Mouse (Mus musculus): ENCODE measurements at regions not wholly inside any gene's neighbourhood (a gene's known extent, or its start where the extent isn't known, plus 50 kb on each side); places are given as distances from the start of the nearest gene placed in this dataset.
A peak's percentile ranks its signal among the peaks of the same experiment; 100 is the strongest.

GRCm38 (mm10) chr1:41264214-41264613 lies 458.8 kb downstream of the Tmem182 start:
- DNase-seq: peak; percentile 25

GRCm38 (mm10) chr1:41271111-41271730 lies 465.8 kb downstream of the Tmem182 start:
- DNase-seq: no peak

GRCm38 (mm10) chr1:41274573-41275270 lies 469.3 kb downstream of the Tmem182 start:
- peak; percentile 31 for DNase-seq

GRCm38 (mm10) chr1:41275271-41275624 lies 469.8 kb downstream of the Tmem182 start:
- no peak for DNase-seq

DNA sequence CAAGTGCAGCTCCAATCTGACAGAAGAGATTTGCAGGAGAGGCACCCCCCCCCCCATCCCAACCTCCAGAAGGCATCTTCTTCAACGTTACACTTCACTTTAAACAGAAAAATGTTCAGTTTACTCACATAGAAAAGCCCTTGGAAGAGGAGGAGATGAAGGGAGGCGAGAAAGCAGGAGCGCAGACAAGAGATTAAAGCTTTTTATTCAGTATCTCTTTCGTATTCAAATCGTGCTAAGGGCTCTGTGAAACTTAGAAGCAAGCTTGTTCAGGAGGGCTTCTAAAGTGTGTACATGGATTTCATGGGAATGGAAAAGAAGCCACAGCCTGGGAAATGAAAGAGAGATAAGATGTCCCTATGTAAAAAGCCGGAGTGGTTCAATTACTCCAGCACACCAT lies 470.2 kb downstream of the Tmem182 start:
- no peak for DNase-seq

GRCm38 (mm10) chr1:41276303-41276702 lies 470.9 kb downstream of the Tmem182 start:
- DNase-seq: no peak

GRCm38 (mm10) chr1:41285221-41285620 lies 479.8 kb downstream of the Tmem182 start:
- no peak for DNase-seq

GRCm38 (mm10) chr1:41286221-41286620 lies 480.8 kb downstream of the Tmem182 start:
- DNase-seq: no peak

- no peak for DNase-seq
These were observed 521.6 kb downstream of the Tmem182 start for GRCm38 (mm10) chr1:41326861-41327480.

DNA sequence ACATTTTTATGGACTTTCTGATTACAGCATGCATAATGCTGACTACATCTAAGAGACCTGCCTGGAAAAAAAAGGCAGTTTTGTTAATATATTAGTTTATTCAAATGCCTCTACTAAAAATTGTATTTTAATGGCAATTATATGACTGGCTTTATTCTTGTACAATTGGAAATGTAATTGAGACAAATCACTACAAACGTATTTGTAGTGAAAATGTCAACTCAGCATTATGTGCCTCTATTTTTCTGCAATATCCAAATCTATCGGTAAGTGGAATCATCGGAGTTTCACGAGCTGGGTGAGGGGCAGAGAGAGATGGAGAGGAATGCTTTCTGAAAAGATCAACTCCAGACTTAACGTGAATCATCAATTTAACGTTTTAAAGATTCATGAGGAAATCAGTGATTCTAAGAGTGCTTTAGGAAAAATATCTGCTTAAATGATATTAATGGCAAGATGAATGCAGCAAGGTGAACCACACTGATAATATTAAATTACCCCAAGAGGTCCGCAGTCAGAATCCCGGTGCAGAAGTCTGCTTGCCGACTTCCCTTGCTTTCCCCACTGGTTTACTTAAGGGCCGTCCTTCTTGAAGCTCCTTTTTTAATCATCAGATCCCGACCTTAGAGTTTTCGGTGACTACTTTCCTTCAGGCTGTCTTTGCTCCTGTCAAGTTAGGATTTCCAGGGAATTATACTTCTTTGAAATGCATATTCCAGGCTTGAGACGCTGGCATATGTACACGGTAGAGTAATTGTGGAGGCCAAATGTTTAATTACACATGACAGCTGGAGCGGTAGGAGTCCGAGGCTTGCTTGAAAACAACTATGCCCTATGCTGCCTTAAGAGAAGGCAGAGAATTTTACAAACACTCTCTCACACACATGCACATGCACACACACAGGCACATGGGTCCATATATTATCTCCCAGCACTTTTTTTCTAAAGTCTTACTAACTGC lies 544.7 kb downstream of the Tmem182 start:
- DNase-seq: no peak

DNA sequence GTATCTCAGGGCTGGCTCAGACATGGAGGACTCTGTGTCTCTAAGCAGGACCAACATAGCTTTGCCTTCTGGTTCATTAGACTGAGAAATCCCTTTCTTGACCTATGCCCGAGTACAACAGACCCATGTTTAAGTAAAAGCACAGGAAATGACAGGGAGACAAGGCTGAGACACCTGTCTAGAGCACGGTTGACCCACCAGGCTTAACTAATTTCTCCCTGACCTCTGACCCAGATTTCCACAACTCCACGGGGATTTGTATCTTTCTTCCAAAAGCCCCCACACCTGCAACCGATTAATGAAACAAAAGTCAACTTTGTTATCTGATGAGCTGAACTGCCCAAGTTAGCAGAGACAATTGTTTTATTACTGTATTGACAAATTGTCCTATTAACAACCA lies 553.7 kb downstream of the Tmem182 start:
- DNase-seq: no peak

DNA sequence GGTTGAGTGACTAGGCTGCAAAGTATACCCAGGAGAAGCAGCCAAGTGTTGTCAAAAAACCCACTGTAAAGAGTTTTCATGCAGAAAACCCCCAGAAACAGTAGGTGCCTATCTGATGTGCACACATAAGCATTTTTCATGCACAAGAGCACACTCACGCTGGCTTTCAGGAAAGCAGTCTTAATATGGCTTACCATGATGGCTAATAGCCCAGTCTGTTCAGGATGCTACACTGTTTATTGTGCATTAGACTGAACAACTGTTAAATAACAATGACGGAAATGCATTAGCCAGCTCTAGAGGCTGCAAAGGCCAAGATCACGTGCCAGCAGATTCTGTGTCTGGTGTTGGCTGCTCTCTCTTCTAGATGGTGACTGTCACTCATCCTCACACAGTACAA lies 556.1 kb downstream of the Tmem182 start:
- DNase-seq: no peak

DNA sequence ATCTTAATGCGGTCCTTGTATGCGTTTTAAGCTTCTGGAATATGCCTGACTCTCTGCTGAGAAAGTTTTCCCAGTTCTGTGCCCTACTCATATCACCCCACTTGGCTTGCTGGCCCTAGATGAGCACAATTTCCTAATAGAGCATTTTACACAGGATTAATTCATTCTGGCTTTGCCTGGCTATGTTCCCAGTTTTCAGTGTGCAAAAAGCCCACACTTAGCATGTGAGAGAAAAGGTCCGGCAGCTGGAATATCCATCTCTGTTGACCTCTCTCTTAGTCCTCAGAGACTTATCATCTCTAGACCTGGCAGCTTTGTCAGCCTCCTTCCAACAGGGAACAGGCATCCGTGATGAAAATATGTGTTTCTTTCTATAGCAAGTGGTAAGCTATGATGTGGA lies 574.6 kb downstream of the Tmem182 start:
- DNase-seq: no peak

- no peak for DNase-seq
These were observed 576.1 kb downstream of the Tmem182 start for GRCm38 (mm10) chr1:41381487-41381886.

DNA sequence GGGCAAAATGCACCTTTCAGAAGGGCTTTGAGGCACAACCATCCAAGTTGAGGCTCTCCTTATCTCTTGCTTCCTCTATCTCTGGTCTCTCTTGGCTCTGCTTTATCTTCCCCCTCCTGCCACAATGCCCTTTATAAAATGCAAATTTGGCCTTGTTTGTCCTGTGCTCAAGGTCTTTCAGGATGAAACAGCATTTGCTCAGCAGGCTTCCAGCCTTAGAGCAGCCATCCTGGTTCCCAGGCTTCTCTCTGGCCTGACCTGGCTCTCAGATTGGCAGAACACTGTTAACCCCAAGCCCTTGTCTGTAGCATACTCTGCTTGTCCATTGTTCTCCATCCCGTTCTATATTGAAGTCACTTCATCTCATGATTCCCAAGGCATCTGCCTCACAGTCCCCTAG lies 579.3 kb downstream of the Tmem182 start:
- peak; percentile 69 for DNase-seq

DNA sequence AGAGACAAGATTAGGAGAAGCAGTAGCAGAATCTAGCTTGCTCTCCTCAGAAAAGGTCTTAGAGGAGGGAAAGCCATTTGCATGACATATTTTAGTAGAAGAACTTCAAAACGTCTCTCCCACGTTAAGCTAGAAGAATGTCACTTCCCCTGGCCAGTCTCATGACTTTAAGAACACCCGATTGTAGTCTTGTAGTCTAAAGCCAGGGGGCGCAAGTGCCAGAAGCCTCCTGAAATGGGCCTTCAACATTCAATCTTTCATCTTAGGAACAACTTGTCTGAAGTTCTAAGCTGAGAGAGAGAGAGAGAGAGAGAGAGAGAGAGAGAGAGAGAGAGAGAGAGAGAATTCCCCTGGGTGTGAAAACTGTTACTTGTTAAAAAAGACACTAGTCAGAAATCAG lies 581.0 kb downstream of the Tmem182 start:
- DNase-seq: no peak

DNA sequence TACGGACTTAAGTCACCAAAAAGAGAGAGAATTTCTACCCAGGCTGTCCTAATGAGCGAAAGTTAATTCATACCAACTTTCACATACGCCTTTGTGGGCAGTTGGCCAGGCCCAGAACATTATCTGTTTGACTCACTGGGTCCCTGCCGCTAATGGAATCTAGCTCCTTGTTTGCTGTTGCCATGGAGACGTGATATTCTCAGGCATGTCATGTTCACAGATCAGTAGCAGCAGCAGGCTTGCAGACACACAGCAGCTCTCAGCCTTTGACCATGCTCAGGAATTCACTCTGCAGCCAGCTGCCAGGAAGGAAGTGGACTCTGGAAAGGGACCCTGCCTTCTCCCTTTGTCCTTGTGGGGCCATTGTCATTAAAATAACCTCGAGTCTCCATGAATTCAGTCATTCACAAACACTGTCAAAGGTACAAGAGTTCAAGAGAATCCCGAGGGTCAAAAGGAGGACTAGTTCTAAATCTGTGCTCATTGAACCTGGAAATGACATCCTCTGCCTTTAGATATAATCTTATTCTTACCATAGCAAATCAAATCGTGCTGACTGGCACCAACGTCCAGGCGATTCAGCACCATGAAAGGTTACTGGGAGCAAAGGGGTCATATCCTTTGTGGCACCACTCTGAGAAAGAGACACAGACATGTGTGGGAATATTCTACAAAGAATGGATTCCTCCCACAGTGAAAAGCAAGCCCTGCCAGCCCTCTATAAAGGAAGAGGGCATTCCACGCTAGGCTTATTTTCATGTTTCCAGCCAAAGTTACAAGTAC lies 584.9 kb downstream of the Tmem182 start:
- peak; percentile 86 for DNase-seq

GRCm38 (mm10) chr1:41391071-41391470 lies 585.7 kb downstream of the Tmem182 start:
- no peak for DNase-seq

- no peak for DNase-seq
These were observed 587.9 kb downstream of the Tmem182 start for GRCm38 (mm10) chr1:41393287-41393686.

- DNase-seq: peak; percentile 38
These were observed 589.7 kb downstream of the Tmem182 start for GRCm38 (mm10) chr1:41395081-41395480.

- no peak for DNase-seq
These were observed 605.1 kb downstream of the Tmem182 start for GRCm38 (mm10) chr1:41410533-41410932.

DNA sequence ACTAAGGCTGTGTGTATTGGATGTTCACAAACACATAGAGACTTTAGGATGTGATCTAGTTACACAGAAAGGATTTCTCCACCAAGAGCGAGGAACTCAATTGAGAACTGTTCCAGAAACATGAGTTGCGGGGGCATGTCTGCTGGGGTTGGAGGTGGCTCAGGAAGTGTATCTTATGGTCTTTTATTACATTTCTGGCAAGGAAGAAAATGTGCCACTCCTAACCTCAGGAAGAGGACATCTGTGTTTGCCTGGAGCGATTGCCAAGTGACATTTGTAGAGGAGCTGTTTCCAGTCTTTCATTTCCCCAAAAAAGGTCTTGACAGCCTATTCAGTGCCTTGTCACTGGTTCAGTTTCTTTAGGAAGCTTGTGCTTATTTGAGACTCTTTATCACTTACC lies 606.2 kb downstream of the Tmem182 start:
- DNase-seq: no peak

Measured in adrenal gland, adult 2 months (tissue).